Comparison of ENCODE assay signal across 29 mouse cellular contexts in genomic region chr15:80062821-80063220, GRCm38 (mm10). TPM values are rescaled to one million over a fixed set of nuclear protein-coding genes. Genes with fewer than 3 reads are reported as not detected.
DNase-seq lines count a peak whose midpoint lies in the region; ATAC-seq and TF ChIP-seq lines count a peak whose summit lies in the region.
"Had no signal": no experiment of that assay in that cellular context is flagged by ENCODE, and none has a peak within 500 bp of the region (broad histone marks: within the 10 kb centered on the region; RNA-seq: fewer than 3 reads in every experiment).

No protein-coding gene starts in this region.

- H3K4me3 ChIP-seq in hindbrain, embryonic 10.5 days, result no peak overlapping the region
- H3K4me3 ChIP-seq in hindbrain, embryonic 14.5 days (replicated peaks; ENCODE audit: low read length), result no peak overlapping the region
- peak overlapping the region in 1 of 3 experiments; percentile 34 for H3K4me3 ChIP-seq in CH12.LX (replicated peaks in 1 of 3; ENCODE audit: low read depth in 2 of 3, low read length in 2 of 3, poor library complexity in 1 of 3)
- H3K4me3 ChIP-seq in embryonic facial prominence, embryonic 15.5 days (replicated peaks), result no peak overlapping the region
- H3K4me3 ChIP-seq in forebrain, postnatal 0 days (ENCODE audit: low read depth, low read length), result no peak overlapping the region
- H3K4me3 ChIP-seq: forebrain, embryonic 13.5 days; heart, embryonic 13.5 days; hindbrain, embryonic 13.5 days; limb, embryonic 13.5 days; liver, embryonic 12.5 days; megakaryocyte, embryonic 14.5 days; neural tube, embryonic 15.5 days had no signal

- H3K9ac ChIP-seq in hindbrain, embryonic 14.5 days, result no peak overlapping the region
- no peak overlapping the region for H3K9ac ChIP-seq in CH12.LX (ENCODE audit: insufficient read depth, low read depth)
- no peak overlapping the region for H3K9ac ChIP-seq in embryonic facial prominence, embryonic 15.5 days
- no peak overlapping the region for H3K9ac ChIP-seq in forebrain, postnatal 0 days
- H3K9ac ChIP-seq: forebrain, embryonic 13.5 days; heart, embryonic 13.5 days; hindbrain, embryonic 13.5 days; limb, embryonic 13.5 days; liver, embryonic 12.5 days; neural tube, embryonic 15.5 days had no signal

- no peak for DNase-seq in hindbrain, embryonic 10.5 days (ENCODE audit: low spot score)
- no peak for DNase-seq in hindbrain, embryonic 14.5 days (ENCODE audit: low spot score)
- DNase-seq in 3T3-L1 (ENCODE audit: low read depth, low spot score) (peak; percentile 78), CH12.LX (ENCODE audit: extremely low read depth) (no peak)
- no peak for DNase-seq in testis, postnatal 14 days (ENCODE audit: low spot score)
- no peak for DNase-seq in forebrain, postnatal 0 days
- DNase-seq: adrenal gland, postnatal 25 days; cerebellum, adult 9-10 months; gastrocnemius, postnatal 25 days; heart, adult 18-20 months; heart, postnatal 14 days; kidney, adult 18-20 months; kidney, postnatal 10 days; lung, adult 2 months; lung, postnatal 36 days; right cerebral cortex, adult 18-20 months; right cerebral cortex, postnatal 4 days; thymus, postnatal 25 days had no signal

- H3K79me2 ChIP-seq in CH12.LX (replicated peaks; ENCODE audit: control insufficient read depth, extremely low read depth, insufficient read depth, poor library complexity, severe bottlenecking), result no peaks in the 10 kb centered on the region

- 39% methylated on average over 5 of the region's 5 CpGs for WGBS in hindbrain, embryonic 10.5 days
- 49% methylated on average over 5 of the region's 5 CpGs for WGBS in hindbrain, embryonic 14.5 days
- 28% methylated on average over 5 of the region's 5 CpGs for WGBS in embryonic facial prominence, embryonic 15.5 days
- 37% methylated on average over 5 of the region's 5 CpGs for WGBS in forebrain, postnatal 0 days

- no peaks in the 10 kb centered on the region for H3K36me3 ChIP-seq in hindbrain, embryonic 10.5 days
- no peaks in the 10 kb centered on the region for H3K36me3 ChIP-seq in hindbrain, embryonic 14.5 days (replicated peaks; ENCODE audit: control insufficient read depth, insufficient read depth)
- no peaks in the 10 kb centered on the region for H3K36me3 ChIP-seq in CH12.LX (replicated peaks in 1 of 2; ENCODE audit: control insufficient read depth in 1 of 2, insufficient read depth in 1 of 2, low read length in 1 of 2)
- H3K36me3 ChIP-seq in embryonic facial prominence, embryonic 15.5 days, result no peaks in the 10 kb centered on the region
- H3K36me3 ChIP-seq in forebrain, postnatal 0 days (ENCODE audit: insufficient read depth), result no peaks in the 10 kb centered on the region
- H3K36me3 ChIP-seq: G1E; heart, embryonic 13.5 days; hindbrain, embryonic 13.5 days; limb, embryonic 13.5 days; liver, embryonic 12.5 days; neural tube, embryonic 15.5 days had no signal

- ATAC-seq in hindbrain, embryonic 14.5 days (ENCODE audit: low FRiP score), result no peak
- peak; percentile 31; the same call in 1 of the 2 replicates for ATAC-seq in embryonic facial prominence, embryonic 15.5 days (ENCODE audit: insufficient number of reproducible peaks, low FRiP score, low TSS enrichment, low read depth)
- ATAC-seq in forebrain, postnatal 0 days, result no peak
- ATAC-seq: CD4-positive, CD25-positive, alpha-beta regulatory T cell, adult 4 months; forebrain, embryonic 13.5 days; inflammation-experienced regulatory T-cells, adult 6 months; liver, embryonic 12.5 days had no signal

- no peaks in the 10 kb centered on the region for H3K9me3 ChIP-seq in hindbrain, embryonic 10.5 days
- H3K9me3 ChIP-seq in hindbrain, embryonic 14.5 days (ENCODE audit: control insufficient read depth, low read length), result no peaks in the 10 kb centered on the region
- no peaks in the 10 kb centered on the region for H3K9me3 ChIP-seq in CH12.LX (replicated peaks; ENCODE audit: low read length)
- no peaks in the 10 kb centered on the region for H3K9me3 ChIP-seq in embryonic facial prominence, embryonic 15.5 days (replicated peaks)
- H3K9me3 ChIP-seq in forebrain, postnatal 0 days (ENCODE audit: low read length), result no peaks in the 10 kb centered on the region
- H3K9me3 ChIP-seq: forebrain, embryonic 13.5 days; G1E; heart, embryonic 13.5 days; hindbrain, embryonic 13.5 days; limb, embryonic 13.5 days; liver, embryonic 12.5 days; neural tube, embryonic 15.5 days had no signal

- no peak for TF ChIP-seq CTCF in CH12.LX (conservative IDR thresholded peaks at IDR 0.05 in 1 of 2, IDR thresholded peaks at IDR 0.05 in 1 of 2; ENCODE audit: low read depth in 2 of 2, low read length in 2 of 2)
- TF ChIP-seq CTCF in forebrain, postnatal 0 days (IDR thresholded peaks at IDR 0.05; ENCODE audit: low read depth), result no peak

- H3K27me3 ChIP-seq in hindbrain, embryonic 10.5 days (ENCODE audit: insufficient read depth, poor library complexity, severe bottlenecking), result 0 out of 2 replicates have a peak, but pooled peaks cover 8% of the 10 kb centered on the region
- H3K27me3 ChIP-seq in hindbrain, embryonic 14.5 days (ENCODE audit: control insufficient read depth, insufficient read depth, low read length), result no peaks in the 10 kb centered on the region
- peaks cover 3% of the 10 kb centered on the region for H3K27me3 ChIP-seq in CH12.LX (replicated peaks)
- no peaks in the 10 kb centered on the region for H3K27me3 ChIP-seq in embryonic facial prominence, embryonic 15.5 days
- H3K27me3 ChIP-seq in forebrain, postnatal 0 days (ENCODE audit: insufficient read depth, low read length), result no peaks in the 10 kb centered on the region
- H3K27me3 ChIP-seq: forebrain, embryonic 13.5 days; heart, embryonic 13.5 days; limb, embryonic 13.5 days; neural tube, embryonic 15.5 days had no signal

- TF ChIP-seq POLR2A in CH12.LX (IDR thresholded peaks at IDR 0.05; ENCODE audit: low read depth, low read length), result no peak

- H3K27ac ChIP-seq in hindbrain, embryonic 10.5 days, result peak overlapping the region; percentile 16
- no peak overlapping the region for H3K27ac ChIP-seq in hindbrain, embryonic 14.5 days
- no peak overlapping the region for H3K27ac ChIP-seq in CH12.LX (ENCODE audit: insufficient read depth, low read depth)
- peak overlapping the region; percentile 30; the same call in 1 of the 2 replicates for H3K27ac ChIP-seq in embryonic facial prominence, embryonic 15.5 days (replicated peaks)
- H3K27ac ChIP-seq in forebrain, postnatal 0 days (ENCODE audit: low read depth, low read length), result no peak overlapping the region
- H3K27ac ChIP-seq: forebrain, embryonic 13.5 days; heart, embryonic 13.5 days; hindbrain, embryonic 13.5 days; limb, embryonic 13.5 days; liver, embryonic 12.5 days; neural tube, embryonic 15.5 days had no signal

- in situ Hi-C loops in CH12.LX (cut with MboI; ENCODE audit: low pct_ligation_motif_present, low pct_unique_long_range_greater_than_20kb, low sequenced_read_pairs), result loop anchor here (5.0 kb wide), 1 partner anchor 41 kb away; no protein-coding TSS in a partner anchor

- TF ChIP-seq EP300 in CH12.LX (IDR thresholded peaks at IDR 0.05; ENCODE audit: low read length), result no peak

- TF ChIP-seq RAD21 in CH12.LX (IDR thresholded peaks at IDR 0.05; ENCODE audit: low read depth, low read length), result no peak

- H3K4me1 ChIP-seq in hindbrain, embryonic 10.5 days (replicated peaks), result peaks cover 24% of the 10 kb centered on the region
- H3K4me1 ChIP-seq in hindbrain, embryonic 14.5 days (replicated peaks; ENCODE audit: control insufficient read depth, insufficient read depth, low read length), result no peaks in the 10 kb centered on the region
- peaks cover 37 to 65% of the 10 kb centered on the region in 2 experiments for H3K4me1 ChIP-seq in CH12.LX (ENCODE audit: control insufficient read depth in 1 of 2, insufficient read depth in 2 of 2)
- H3K4me1 ChIP-seq in embryonic facial prominence, embryonic 15.5 days, result peaks cover 32% of the 10 kb centered on the region
- no peaks in the 10 kb centered on the region for H3K4me1 ChIP-seq in forebrain, postnatal 0 days (ENCODE audit: insufficient read depth)
- H3K4me1 ChIP-seq: forebrain, embryonic 13.5 days; heart, embryonic 13.5 days; neural tube, embryonic 15.5 days had no signal

- H3K4me2 ChIP-seq in hindbrain, embryonic 14.5 days (replicated peaks), result no peak overlapping the region
- H3K4me2 ChIP-seq in CH12.LX (ENCODE audit: insufficient read depth, low read depth, poor library complexity, severe bottlenecking), result no peak overlapping the region
- no peak overlapping the region for H3K4me2 ChIP-seq in embryonic facial prominence, embryonic 15.5 days (replicated peaks)
- H3K4me2 ChIP-seq in forebrain, postnatal 0 days (ENCODE audit: low read depth), result no peak overlapping the region
- H3K4me2 ChIP-seq: forebrain, embryonic 13.5 days; heart, embryonic 13.5 days; hindbrain, embryonic 13.5 days; limb, embryonic 13.5 days; liver, embryonic 12.5 days; neural tube, embryonic 15.5 days had no signal

- dilution Hi-C loops in CH12.LX (cut with MboI; ENCODE audit: extremely low pct_ligation_motif_present, extremely low pct_unique_long_range_greater_than_20kb, low sequenced_read_pairs), result no loop called here

RNA-seq across cellular contexts. Expression of gene Syngr1, which starts 28.3 kb away (rescaled TPM):
- 7.6 and 7.7 TPM in 2 replicates for polyA plus RNA-seq in hindbrain, embryonic 10.5 days (2016; fragmentation: Nextera tagmentation; extraction: Ambion mirVana)
- 37.0 and 38.7 TPM in 2 replicates for polyA plus RNA-seq in hindbrain, embryonic 14.5 days (2014; fragmentation: Nextera tagmentation; extraction: Ambion mirVana)
- 10.7 and 14.8 TPM in 2 replicates for total RNA-seq in CH12.LX (2012; rRNA removed)
- 6.0 and 9.7 TPM in 2 replicates for total RNA-seq in CH12.LX (2014; rRNA removed)
- polyA plus RNA-seq in CH12.LX (2012; ENCODE audit: insufficient read length, low read depth), result 7.0 and 11.3 TPM in 2 replicates
- polyA plus RNA-seq in embryonic facial prominence, embryonic 15.5 days (2015; fragmentation: Nextera tagmentation; extraction: Ambion mirVana), result 13.5 and 13.7 TPM in 2 replicates
- total RNA-seq in forebrain, postnatal 0 days (2014; rRNA removed), result 113 and 127 TPM in 2 replicates
- polyA plus RNA-seq in forebrain, postnatal 0 days (2015; fragmentation: Nextera tagmentation; extraction: Ambion mirVana), result 58.6 and 69.0 TPM in 2 replicates

RNA-seq across cellular contexts. Expression of gene Rpl3, which starts 28.8 kb away (rescaled TPM):
- polyA plus RNA-seq in hindbrain, embryonic 10.5 days (2016; fragmentation: Nextera tagmentation; extraction: Ambion mirVana), result 806 and 957 TPM in 2 replicates
- polyA plus RNA-seq in hindbrain, embryonic 14.5 days (2014; fragmentation: Nextera tagmentation; extraction: Ambion mirVana), result 685 and 734 TPM in 2 replicates
- total RNA-seq in CH12.LX (2012; rRNA removed), result 3,351 and 3,819 TPM in 2 replicates
- total RNA-seq in CH12.LX (2014; rRNA removed), result 2,106 and 2,198 TPM in 2 replicates
- polyA plus RNA-seq in CH12.LX (2012; ENCODE audit: insufficient read length, low read depth), result 2,552 and 2,592 TPM in 2 replicates
- 1,004 and 1,072 TPM in 2 replicates for polyA plus RNA-seq in embryonic facial prominence, embryonic 15.5 days (2015; fragmentation: Nextera tagmentation; extraction: Ambion mirVana)
- 804 and 1,069 TPM in 2 replicates for total RNA-seq in forebrain, postnatal 0 days (2014; rRNA removed)
- polyA plus RNA-seq in forebrain, postnatal 0 days (2015; fragmentation: Nextera tagmentation; extraction: Ambion mirVana), result 578 and 651 TPM in 2 replicates

RNA-seq across cellular contexts. Expression of gene Pdgfb, which starts 48.0 kb away (rescaled TPM):
- 1.6 and 1.8 TPM in 2 replicates for polyA plus RNA-seq in hindbrain, embryonic 10.5 days (2016; fragmentation: Nextera tagmentation; extraction: Ambion mirVana)
- polyA plus RNA-seq in hindbrain, embryonic 14.5 days (2014; fragmentation: Nextera tagmentation; extraction: Ambion mirVana), result 7.3 and 7.5 TPM in 2 replicates
- total RNA-seq in CH12.LX (2012; rRNA removed) (not detected in 2 replicates), CH12.LX (2014; rRNA removed) (not detected in 2 replicates)
- not detected in 2 replicates for polyA plus RNA-seq in CH12.LX (2012; ENCODE audit: insufficient read length, low read depth)
- polyA plus RNA-seq in embryonic facial prominence, embryonic 15.5 days (2015; fragmentation: Nextera tagmentation; extraction: Ambion mirVana), result 5.2 and 5.7 TPM in 2 replicates
- total RNA-seq in forebrain, postnatal 0 days (2014; rRNA removed), result 13.2 and 17.8 TPM in 2 replicates
- polyA plus RNA-seq in forebrain, postnatal 0 days (2015; fragmentation: Nextera tagmentation; extraction: Ambion mirVana), result 4.6 and 7.6 TPM in 2 replicates
- polyA plus RNA-seq: G1E had no signal

Comparison
In these comparisons a context has a peak if more than half of its experiments do, and no peak if none do; other contexts are left out.
1. H3K27ac ChIP-seq: peak in hindbrain, embryonic 10.5 days (single experiment) and embryonic facial prominence, embryonic 15.5 days (single experiment); none in hindbrain, embryonic 14.5 days (single experiment), CH12.LX (single experiment) and forebrain, postnatal 0 days (single experiment).